Mouse (Mus musculus): ENCODE measurements around the gene Ttc17.

DNA sequence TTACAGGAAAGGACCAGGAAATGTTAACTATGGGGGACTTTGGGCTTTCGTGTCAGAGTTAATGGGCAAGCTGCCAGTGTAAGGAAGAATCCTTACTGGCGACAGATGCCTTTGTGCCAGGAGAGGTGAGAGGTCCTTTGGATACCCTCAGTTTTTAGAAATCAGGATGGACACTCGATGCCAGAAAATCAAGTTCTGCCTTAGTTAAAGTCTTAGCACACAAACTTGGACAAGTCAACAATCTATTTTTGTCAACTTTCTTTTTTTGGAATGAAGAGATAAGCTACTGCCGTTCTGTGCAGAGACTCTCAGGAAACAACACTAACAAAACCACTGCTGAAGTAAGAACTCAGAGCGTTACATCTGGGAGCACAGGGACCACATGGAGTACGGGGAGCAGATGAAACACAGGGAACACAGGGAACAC is 58.3 kb downstream of the Ttc17 start:
- TF ChIP-seq CTCF (IDR thresholded peaks at IDR 0.05; ENCODE audit: control insufficient read depth, insufficient read depth, insufficient read length) (no peak), FOSL1 (IDR thresholded peaks at IDR 0.05; ENCODE audit: insufficient read depth, low read length, poor library complexity, severe bottlenecking) (no peak), USF1 (IDR thresholded peaks at IDR 0.05; ENCODE audit: low read depth) (no peak), MAX (IDR thresholded peaks at IDR 0.05) (no peak)

Measured in C2C12 (cell line).